Mouse (Mus musculus): ENCODE data around the gene Igsf21. TPM values are rescaled to one million over a fixed set of nuclear protein-coding genes. Genes with fewer than 3 reads are reported as not detected.

Igsf21 gene
- polyA plus RNA-seq, 1 experiment from 2014 or later, result 0.19 TPM

DNA sequence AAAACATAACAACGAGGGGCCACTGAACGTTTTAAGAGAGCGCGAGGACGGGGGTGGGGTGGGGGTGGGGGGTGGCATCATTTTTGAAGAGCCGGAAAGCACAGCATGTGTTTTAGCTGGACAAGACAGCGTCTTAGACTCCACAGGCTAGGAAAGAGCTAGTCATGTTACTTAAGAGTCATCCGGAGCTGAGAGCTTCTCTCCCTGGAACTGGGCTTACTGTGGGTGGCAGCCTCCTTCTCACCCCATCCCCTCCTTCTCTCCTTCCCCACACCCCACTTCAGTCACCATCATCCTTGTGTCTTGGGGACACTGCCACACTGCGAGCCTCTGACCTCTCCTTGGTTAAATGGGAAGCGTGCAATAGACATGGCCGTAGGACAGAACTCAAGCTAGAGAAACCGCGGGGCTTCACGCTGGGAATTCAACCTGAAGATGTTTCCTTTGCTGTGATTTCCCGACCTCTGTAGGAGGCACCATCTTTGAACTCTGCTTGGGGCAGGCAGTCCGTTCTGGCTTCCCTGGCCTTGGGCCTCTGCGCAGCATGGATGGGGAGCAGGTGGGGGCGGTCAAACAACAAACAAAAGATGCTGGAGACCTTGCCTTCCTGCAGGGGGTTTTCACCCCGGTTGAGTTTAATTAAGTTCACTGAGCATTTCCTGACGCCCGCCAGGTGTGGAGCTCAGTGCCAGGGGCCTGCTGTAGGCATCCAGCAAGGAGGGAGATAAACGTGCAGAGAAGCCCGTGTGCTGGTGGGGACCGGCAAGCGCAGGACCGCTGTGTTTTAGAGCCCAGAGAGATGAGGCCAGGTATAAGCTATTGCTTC is 207.8 kb downstream of the Igsf21 start:
- no peaks in the 10 kb centered on the region for H3K36me3 ChIP-seq (ENCODE audit: control insufficient read depth, insufficient read depth, low read length)
- peaks cover 69% of the 10 kb centered on the region for H3K27me3 ChIP-seq (ENCODE audit: control insufficient read depth, insufficient read depth, low read length)
- H3K4me1 ChIP-seq (ENCODE audit: control insufficient read depth in 2 of 2, insufficient read depth in 2 of 2, low read length in 2 of 2), result peaks cover 3 to 4% of the 10 kb centered on the region in 2 experiments; a peak in 1 of 4 replicates
- ATAC-seq (ENCODE audit: insufficient number of reproducible peaks, insufficient read depth, low FRiP score, low read depth), result no peak
- peaks cover 9% of the 10 kb centered on the region for H3K9me3 ChIP-seq (ENCODE audit: control insufficient read depth, low read length)
- H3K27ac ChIP-seq (replicated peaks in 1 of 2; ENCODE audit: control insufficient read depth in 1 of 2, insufficient read depth in 1 of 2, low read depth in 2 of 2, low read length in 2 of 2), result no peak overlapping the region
- no peak overlapping the region for H3K4me2 ChIP-seq (ENCODE audit: low read length)
- no peak overlapping the region for H3K9ac ChIP-seq (ENCODE audit: low read length)
- 4% methylated on average over 26 of the region's 26 CpGs for WGBS
- H3K4me3 ChIP-seq (ENCODE audit: control insufficient read depth in 1 of 2, insufficient read depth in 1 of 2, low read depth in 1 of 2, low read length in 2 of 2), result no peak overlapping the region

DNA sequence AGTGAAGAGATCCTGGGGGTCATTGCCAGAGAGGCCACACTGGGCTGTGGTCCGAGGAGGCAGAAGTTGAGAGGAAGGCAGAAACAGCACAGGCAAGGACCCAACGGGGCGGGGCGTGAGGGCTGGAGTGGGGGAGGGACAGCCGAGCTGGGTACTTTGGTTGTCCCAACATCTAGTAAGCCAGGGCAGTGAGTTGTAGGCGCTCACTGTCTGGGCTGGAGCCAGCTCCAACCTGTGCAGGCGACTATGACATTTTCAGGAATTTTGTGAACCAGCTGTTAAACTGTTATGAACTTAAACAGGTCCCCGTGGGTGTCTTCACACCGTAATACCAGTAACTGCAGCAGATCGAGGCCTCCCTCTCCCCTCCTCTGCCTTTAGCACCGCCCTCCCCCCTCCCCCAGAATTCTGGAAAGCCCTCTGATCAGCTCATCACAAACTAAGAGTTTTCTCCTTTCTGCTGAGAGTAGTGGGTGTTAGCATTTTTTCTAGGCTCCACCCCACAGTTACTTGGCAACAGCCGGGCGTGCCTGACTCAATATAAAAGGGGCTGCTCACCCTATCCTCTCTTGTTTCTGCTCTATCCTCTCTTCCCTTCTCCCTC is 208.7 kb downstream of the Igsf21 start:
- ATAC-seq (ENCODE audit: insufficient number of reproducible peaks, insufficient read depth, low FRiP score, low read depth), result no peak
- H3K4me2 ChIP-seq (ENCODE audit: low read length), result no peak overlapping the region

DNA sequence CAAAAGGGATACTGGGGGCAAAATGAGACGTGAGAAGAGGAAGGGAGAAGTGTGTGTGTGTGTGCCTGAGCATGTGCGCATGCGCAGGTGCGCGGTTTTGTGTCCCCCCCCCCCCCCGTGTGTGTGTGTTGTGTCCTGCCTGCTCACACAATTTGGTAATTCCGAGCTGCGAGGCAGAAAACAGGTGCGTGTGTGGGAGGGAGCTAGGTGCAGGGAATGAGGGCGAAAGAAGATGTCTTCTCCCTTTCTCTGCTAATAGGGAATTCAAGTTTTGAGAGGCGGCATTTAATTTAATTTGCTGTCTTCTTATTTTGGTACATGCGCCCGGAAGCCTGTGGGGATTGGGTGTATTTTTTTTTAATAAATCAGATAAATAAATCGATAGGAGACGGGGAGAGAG is 211.4 kb downstream of the Igsf21 start:
- no peak for ATAC-seq (ENCODE audit: insufficient number of reproducible peaks, insufficient read depth, low FRiP score, low read depth)
- Histone ChIP-seq H3K27ac (replicated peaks in 1 of 2; ENCODE audit: control insufficient read depth in 1 of 2, insufficient read depth in 1 of 2, low read depth in 2 of 2, low read length in 2 of 2) (no peak overlapping the region), H3K4me2 (ENCODE audit: low read length) (no peak overlapping the region), H3K4me1 (ENCODE audit: control insufficient read depth in 2 of 2, insufficient read depth in 2 of 2, low read length in 2 of 2) (peaks cover 3 to 4% of the 10 kb centered on the region in 2 experiments; a peak in 1 of 4 replicates), H3K9ac (ENCODE audit: low read length) (no peak overlapping the region), H3K9me3 (ENCODE audit: control insufficient read depth, low read length) (peaks cover 2% of the 10 kb centered on the region), H3K36me3 (ENCODE audit: control insufficient read depth, insufficient read depth, low read length) (no peaks in the 10 kb centered on the region), H3K4me3 (ENCODE audit: control insufficient read depth in 1 of 2, insufficient read depth in 1 of 2, low read depth in 1 of 2, low read length in 2 of 2) (no peak overlapping the region), H3K27me3 (ENCODE audit: control insufficient read depth, insufficient read depth, low read length) (peaks cover 62% of the 10 kb centered on the region)
- WGBS, result 60% methylated on average over 15 of the region's 15 CpGs

More for the DNA sequence above, 208.7 kb downstream of the Igsf21 start:
- Histone ChIP-seq H3K9ac (ENCODE audit: low read length) (no peak overlapping the region), H3K36me3 (ENCODE audit: control insufficient read depth, insufficient read depth, low read length) (no peaks in the 10 kb centered on the region), H3K4me1 (ENCODE audit: control insufficient read depth in 2 of 2, insufficient read depth in 2 of 2, low read length in 2 of 2) (peaks cover 3 to 4% of the 10 kb centered on the region in 2 experiments; a peak in 1 of 4 replicates), H3K27me3 (ENCODE audit: control insufficient read depth, insufficient read depth, low read length) (peaks cover 70% of the 10 kb centered on the region), H3K4me3 (ENCODE audit: control insufficient read depth in 1 of 2, insufficient read depth in 1 of 2, low read depth in 1 of 2, low read length in 2 of 2) (no peak overlapping the region), H3K27ac (replicated peaks in 1 of 2; ENCODE audit: control insufficient read depth in 1 of 2, insufficient read depth in 1 of 2, low read depth in 2 of 2, low read length in 2 of 2) (no peak overlapping the region), H3K9me3 (ENCODE audit: control insufficient read depth, low read length) (peaks cover 9% of the 10 kb centered on the region)
- WGBS, result 4% methylated on average over 13 of the region's 13 CpGs

DNA sequence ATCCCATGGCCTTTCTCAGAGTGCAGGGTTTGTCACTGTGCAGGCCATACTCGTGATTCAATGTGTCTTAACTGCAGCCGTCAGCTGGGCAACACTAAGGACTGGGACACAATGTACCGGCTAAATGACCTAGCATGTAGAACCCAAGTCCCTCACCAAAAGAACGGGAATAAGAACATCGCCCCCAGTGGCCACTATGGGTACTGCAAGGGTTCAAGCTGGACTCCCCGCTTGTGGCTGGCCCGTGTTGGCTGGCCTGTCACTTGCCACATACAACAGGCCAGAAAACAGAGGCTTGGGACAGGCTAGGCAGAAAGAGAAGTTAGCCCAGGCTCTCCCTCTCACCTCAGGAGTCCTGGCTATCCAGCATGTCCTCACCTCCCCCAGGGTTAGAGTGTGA is 213.2 kb downstream of the Igsf21 start:
- H3K4me3 ChIP-seq (ENCODE audit: control insufficient read depth in 1 of 2, insufficient read depth in 1 of 2, low read depth in 1 of 2, low read length in 2 of 2), result no peak overlapping the region
- H3K27ac ChIP-seq (replicated peaks in 1 of 2; ENCODE audit: control insufficient read depth in 1 of 2, insufficient read depth in 1 of 2, low read depth in 2 of 2, low read length in 2 of 2), result no peak overlapping the region
- peaks cover 3 to 4% of the 10 kb centered on the region in 2 experiments; a peak in 1 of 4 replicates for H3K4me1 ChIP-seq (ENCODE audit: control insufficient read depth in 2 of 2, insufficient read depth in 2 of 2, low read length in 2 of 2)
- ATAC-seq (ENCODE audit: insufficient number of reproducible peaks, insufficient read depth, low FRiP score, low read depth), result no peak
- H3K4me2 ChIP-seq (ENCODE audit: low read length), result no peak overlapping the region
- no peaks in the 10 kb centered on the region for H3K9me3 ChIP-seq (ENCODE audit: control insufficient read depth, low read length)
- peaks cover 44% of the 10 kb centered on the region for H3K27me3 ChIP-seq (ENCODE audit: control insufficient read depth, insufficient read depth, low read length)
- 29% methylated on average over 7 of the region's 7 CpGs for WGBS
- H3K36me3 ChIP-seq (ENCODE audit: control insufficient read depth, insufficient read depth, low read length), result no peaks in the 10 kb centered on the region
- H3K9ac ChIP-seq (ENCODE audit: low read length), result no peak overlapping the region

DNA sequence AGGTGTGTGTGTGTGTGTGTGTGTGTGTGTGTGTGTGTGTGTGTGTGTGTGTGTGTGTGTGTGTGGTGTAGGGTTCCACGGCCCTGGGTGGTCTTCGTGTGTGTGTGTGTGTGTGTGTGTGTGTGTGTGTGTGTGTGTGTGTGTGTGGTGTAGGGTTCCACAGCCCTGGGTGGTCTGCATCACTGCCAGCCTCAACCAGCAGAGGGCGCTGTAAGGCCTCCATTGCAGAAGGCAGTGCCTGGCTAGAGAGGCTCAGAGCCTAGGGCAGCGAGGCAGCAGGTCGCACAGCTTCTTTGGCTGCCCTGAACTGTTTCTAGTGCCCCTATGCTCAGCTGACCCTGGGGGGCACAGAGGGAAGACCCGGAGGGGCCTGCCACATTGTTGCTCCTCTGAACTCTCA is 216.2 kb downstream of the Igsf21 start:
- no peaks in the 10 kb centered on the region for H3K9me3 ChIP-seq (ENCODE audit: control insufficient read depth, low read length)
- no peak for ATAC-seq (ENCODE audit: insufficient number of reproducible peaks, insufficient read depth, low FRiP score, low read depth)
- WGBS, result 39% methylated on average over 6 of the region's 6 CpGs

DNA sequence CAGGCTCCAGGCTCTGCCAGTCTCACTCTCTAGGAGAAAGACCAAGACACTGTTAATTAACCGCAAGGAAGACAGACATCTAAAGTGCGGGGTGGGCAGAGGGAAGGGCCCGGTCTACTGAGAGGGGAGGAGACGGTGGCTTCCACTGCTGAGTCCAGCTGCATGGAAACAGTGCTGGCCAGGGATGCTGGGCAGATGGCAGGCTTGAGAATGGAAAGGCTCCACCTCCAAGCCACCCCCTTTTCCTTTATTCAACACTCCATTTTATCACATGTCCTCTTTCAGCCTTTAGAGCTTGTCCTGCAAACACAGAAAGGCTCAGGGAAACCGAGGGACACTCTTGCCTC is 216.6 kb downstream of the Igsf21 start:
- no peaks in the 10 kb centered on the region for H3K4me1 ChIP-seq (ENCODE audit: control insufficient read depth in 2 of 2, insufficient read depth in 2 of 2, low read length in 2 of 2)
- WGBS, result 46% methylated on average over 5 of the region's 5 CpGs
- no peaks in the 10 kb centered on the region for H3K9me3 ChIP-seq (ENCODE audit: control insufficient read depth, low read length)
- H3K27me3 ChIP-seq (ENCODE audit: control insufficient read depth, insufficient read depth, low read length), result peaks cover 12% of the 10 kb centered on the region
- H3K4me3 ChIP-seq (ENCODE audit: control insufficient read depth in 1 of 2, insufficient read depth in 1 of 2, low read depth in 1 of 2, low read length in 2 of 2), result no peak overlapping the region
- no peak overlapping the region for H3K27ac ChIP-seq (replicated peaks in 1 of 2; ENCODE audit: control insufficient read depth in 1 of 2, insufficient read depth in 1 of 2, low read depth in 2 of 2, low read length in 2 of 2)
- H3K4me2 ChIP-seq (ENCODE audit: low read length), result no peak overlapping the region
- ATAC-seq (ENCODE audit: insufficient number of reproducible peaks, insufficient read depth, low FRiP score, low read depth), result no peak
- H3K36me3 ChIP-seq (ENCODE audit: control insufficient read depth, insufficient read depth, low read length), result no peaks in the 10 kb centered on the region
- H3K9ac ChIP-seq (ENCODE audit: low read length), result no peak overlapping the region

More for the DNA sequence above, 216.2 kb downstream of the Igsf21 start:
- Histone ChIP-seq H3K27ac (replicated peaks in 1 of 2; ENCODE audit: control insufficient read depth in 1 of 2, insufficient read depth in 1 of 2, low read depth in 2 of 2, low read length in 2 of 2) (no peak overlapping the region), H3K4me1 (ENCODE audit: control insufficient read depth in 2 of 2, insufficient read depth in 2 of 2, low read length in 2 of 2) (no peaks in the 10 kb centered on the region), H3K27me3 (ENCODE audit: control insufficient read depth, insufficient read depth, low read length) (peaks cover 16% of the 10 kb centered on the region), H3K36me3 (ENCODE audit: control insufficient read depth, insufficient read depth, low read length) (no peaks in the 10 kb centered on the region), H3K4me3 (ENCODE audit: control insufficient read depth in 1 of 2, insufficient read depth in 1 of 2, low read depth in 1 of 2, low read length in 2 of 2) (no peak overlapping the region), H3K9ac (ENCODE audit: low read length) (no peak overlapping the region), H3K4me2 (ENCODE audit: low read length) (no peak overlapping the region)

DNA sequence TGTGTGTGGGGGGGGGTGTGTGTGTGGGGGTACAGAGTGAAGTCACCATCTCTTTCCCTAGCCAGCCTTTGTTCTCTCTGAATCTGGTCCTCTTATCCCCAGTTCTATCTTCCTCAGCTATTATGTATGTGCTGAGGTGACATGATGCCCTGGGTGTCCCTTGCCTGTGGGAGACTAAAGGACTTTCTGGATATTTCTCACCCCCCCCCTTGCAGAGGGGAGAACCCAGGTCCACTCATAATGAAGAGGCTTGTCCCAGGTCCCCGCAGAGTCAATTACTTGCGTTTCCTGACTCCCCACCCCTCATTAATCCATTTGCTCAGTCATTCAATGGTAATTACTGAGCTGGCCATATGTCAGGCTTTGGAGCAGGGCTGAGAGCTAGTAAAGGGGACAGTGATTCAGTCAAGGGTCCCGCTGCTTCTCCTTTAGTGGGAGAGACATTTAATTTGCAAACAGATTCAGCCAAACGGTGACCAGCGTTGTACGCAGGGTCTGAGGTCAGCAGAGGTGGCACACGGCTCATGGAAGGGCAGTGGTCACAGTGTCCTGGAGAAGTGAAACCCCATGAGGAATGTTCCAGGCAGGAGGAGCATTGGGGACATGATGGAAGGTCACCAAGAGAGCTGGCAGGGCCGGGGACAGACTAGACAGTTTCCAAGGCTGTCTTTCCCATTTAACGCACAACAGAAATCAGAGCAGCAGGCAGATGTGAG is 217.1 kb downstream of the Igsf21 start:
- Histone ChIP-seq H3K27me3 (ENCODE audit: control insufficient read depth, insufficient read depth, low read length) (peaks cover 7% of the 10 kb centered on the region), H3K27ac (replicated peaks in 1 of 2; ENCODE audit: control insufficient read depth in 1 of 2, insufficient read depth in 1 of 2, low read depth in 2 of 2, low read length in 2 of 2) (no peak overlapping the region), H3K4me3 (ENCODE audit: control insufficient read depth in 1 of 2, insufficient read depth in 1 of 2, low read depth in 1 of 2, low read length in 2 of 2) (no peak overlapping the region), H3K4me2 (ENCODE audit: low read length) (no peak overlapping the region), H3K9me3 (ENCODE audit: control insufficient read depth, low read length) (no peaks in the 10 kb centered on the region), H3K36me3 (ENCODE audit: control insufficient read depth, insufficient read depth, low read length) (no peaks in the 10 kb centered on the region), H3K4me1 (ENCODE audit: control insufficient read depth in 2 of 2, insufficient read depth in 2 of 2, low read length in 2 of 2) (no peaks in the 10 kb centered on the region), H3K9ac (ENCODE audit: low read length) (no peak overlapping the region)
- no peak for ATAC-seq (ENCODE audit: insufficient number of reproducible peaks, insufficient read depth, low FRiP score, low read depth)
- WGBS, result 58% methylated on average over 9 of the region's 9 CpGs

Data from heart, embryonic 14.5 days (tissue).